ENCODE assay signal across 19 mouse cellular contexts in genomic region chr14:35270260-35270659, GRCm38 (mm10).
A peak's percentile ranks its signal among the peaks of the same experiment; 100 is the strongest.
DNase-seq lines count a peak whose midpoint lies in the region; ATAC-seq and TF ChIP-seq lines count a peak whose summit lies in the region.
"Had no signal": no experiment of that assay in that cellular context is flagged by ENCODE, and none has a peak within 500 bp of the region (broad histone marks: within the 10 kb centered on the region; RNA-seq: fewer than 3 reads in every experiment).

No protein-coding gene starts in this region.

- no peak overlapping the region for H3K4me3 ChIP-seq in forebrain, embryonic 15.5 days
- H3K4me3 ChIP-seq in forebrain, embryonic 12.5 days (replicated peaks), result no peak overlapping the region
- H3K4me3 ChIP-seq in forebrain, postnatal 0 days (ENCODE audit: low read depth, low read length), result no peak overlapping the region
- no peak overlapping the region for H3K4me3 ChIP-seq in forebrain, embryonic 11.5 days (ENCODE audit: low read depth, low read length)
- H3K4me3 ChIP-seq: embryonic facial prominence, embryonic 13.5 days; embryonic facial prominence, embryonic 15.5 days; erythroblast, embryonic 14.5 days had no signal

- H3K4me2 ChIP-seq in forebrain, embryonic 15.5 days (replicated peaks), result no peak overlapping the region
- no peak overlapping the region for H3K4me2 ChIP-seq in forebrain, embryonic 12.5 days
- no peak overlapping the region for H3K4me2 ChIP-seq in forebrain, postnatal 0 days (ENCODE audit: low read depth)
- H3K4me2 ChIP-seq in forebrain, embryonic 11.5 days (ENCODE audit: low read depth, low read length, severe bottlenecking), result no peak overlapping the region
- H3K4me2 ChIP-seq: embryonic facial prominence, embryonic 13.5 days; embryonic facial prominence, embryonic 15.5 days had no signal

- peak; percentile 46; the same call in 1 of the 2 replicates for ATAC-seq in forebrain, embryonic 15.5 days (replicated peaks)
- ATAC-seq in forebrain, embryonic 12.5 days (ENCODE audit: low FRiP score), result no peak
- ATAC-seq in forebrain, postnatal 0 days, result peak; percentile 53
- no peak for ATAC-seq in forebrain, embryonic 11.5 days (replicated peaks; ENCODE audit: low FRiP score)

- DNase-seq in forebrain, postnatal 0 days, result no peak
- DNase-seq in forebrain, embryonic 11.5 days (ENCODE audit: low spot score), result no peak
- peak; percentile 27 for DNase-seq in brain, embryonic 14.5 days (ENCODE audit: low read depth)
- no peak for DNase-seq in left cerebral cortex, adult 9 months (ENCODE audit: low spot score in 2 of 2)
- DNase-seq: adrenal gland, adult 2 months; adrenal gland, postnatal 10 days; adrenal gland, postnatal 25 days; cerebellum, adult 11 months; cerebellum, adult 18-20 months; cerebellum, adult 8-10 months; cerebellum, adult 9-11 months; cerebellum, postnatal 14 days; cerebellum, postnatal 36 days; embryo, embryonic 11 days had no signal

- no peak overlapping the region for H3K27ac ChIP-seq in forebrain, embryonic 15.5 days (replicated peaks)
- H3K27ac ChIP-seq in forebrain, embryonic 12.5 days, result no peak overlapping the region
- no peak overlapping the region for H3K27ac ChIP-seq in forebrain, postnatal 0 days (ENCODE audit: low read depth, low read length)
- no peak overlapping the region for H3K27ac ChIP-seq in forebrain, embryonic 11.5 days (ENCODE audit: low read depth, low read length)
- H3K27ac ChIP-seq: embryonic facial prominence, embryonic 13.5 days; embryonic facial prominence, embryonic 15.5 days had no signal

- no peak for TF ChIP-seq CTCF in forebrain, postnatal 0 days (IDR thresholded peaks at IDR 0.05; ENCODE audit: low read depth)
- TF ChIP-seq CTCF in brain, embryonic 14.5 days (IDR thresholded peaks at IDR 0.05; ENCODE audit: borderline replicate concordance, extremely low read depth, insufficient read depth, insufficient read length), result no peak

- H3K4me1 ChIP-seq in forebrain, embryonic 15.5 days, result no peaks in the 10 kb centered on the region
- no peaks in the 10 kb centered on the region for H3K4me1 ChIP-seq in forebrain, embryonic 12.5 days
- no peaks in the 10 kb centered on the region for H3K4me1 ChIP-seq in forebrain, postnatal 0 days (ENCODE audit: insufficient read depth)
- no peaks in the 10 kb centered on the region for H3K4me1 ChIP-seq in forebrain, embryonic 11.5 days (replicated peaks; ENCODE audit: control insufficient read depth, insufficient read depth, low read length)
- H3K4me1 ChIP-seq: embryonic facial prominence, embryonic 13.5 days; embryonic facial prominence, embryonic 15.5 days had no signal

- WGBS in forebrain, embryonic 15.5 days, result 67% methylated on average over 4 of the region's 4 CpGs
- WGBS in forebrain, embryonic 12.5 days, result 81% methylated on average over 4 of the region's 4 CpGs
- WGBS in forebrain, postnatal 0 days, result 76% methylated on average over 4 of the region's 4 CpGs
- 86% methylated on average over 4 of the region's 4 CpGs for WGBS in forebrain, embryonic 11.5 days

- no peak overlapping the region for H3K9ac ChIP-seq in forebrain, embryonic 15.5 days (replicated peaks)
- no peak overlapping the region for H3K9ac ChIP-seq in forebrain, embryonic 12.5 days
- H3K9ac ChIP-seq in forebrain, postnatal 0 days, result no peak overlapping the region
- H3K9ac ChIP-seq in forebrain, embryonic 11.5 days (ENCODE audit: low read length), result no peak overlapping the region
- H3K9ac ChIP-seq: embryonic facial prominence, embryonic 13.5 days; embryonic facial prominence, embryonic 15.5 days had no signal

- H3K36me3 ChIP-seq in forebrain, embryonic 15.5 days, result no peaks in the 10 kb centered on the region
- H3K36me3 ChIP-seq in forebrain, embryonic 12.5 days (replicated peaks), result no peaks in the 10 kb centered on the region
- no peaks in the 10 kb centered on the region for H3K36me3 ChIP-seq in forebrain, postnatal 0 days (ENCODE audit: insufficient read depth)
- H3K36me3 ChIP-seq in forebrain, embryonic 11.5 days (ENCODE audit: control insufficient read depth, insufficient read depth, low read length), result no peaks in the 10 kb centered on the region
- H3K36me3 ChIP-seq: embryonic facial prominence, embryonic 13.5 days; embryonic facial prominence, embryonic 15.5 days had no signal

- H3K27me3 ChIP-seq in forebrain, embryonic 15.5 days, result no peaks in the 10 kb centered on the region
- H3K27me3 ChIP-seq in forebrain, embryonic 12.5 days, result no peaks in the 10 kb centered on the region
- no peaks in the 10 kb centered on the region for H3K27me3 ChIP-seq in forebrain, postnatal 0 days (ENCODE audit: insufficient read depth, low read length)
- H3K27me3 ChIP-seq in forebrain, embryonic 11.5 days (ENCODE audit: control insufficient read depth, insufficient read depth, low read length), result no peaks in the 10 kb centered on the region
- H3K27me3 ChIP-seq: embryonic facial prominence, embryonic 13.5 days; embryonic facial prominence, embryonic 15.5 days had no signal

- TF ChIP-seq POLR2A in brain, embryonic 14.5 days (IDR thresholded peaks at IDR 0.05; ENCODE audit: borderline replicate concordance, extremely low read depth, insufficient read depth, insufficient read length, poor library complexity, severe bottlenecking), result no peak

- no peaks in the 10 kb centered on the region for H3K9me3 ChIP-seq in forebrain, embryonic 15.5 days
- H3K9me3 ChIP-seq in forebrain, embryonic 12.5 days, result no peaks in the 10 kb centered on the region
- no peaks in the 10 kb centered on the region for H3K9me3 ChIP-seq in forebrain, postnatal 0 days (ENCODE audit: low read length)
- H3K9me3 ChIP-seq in forebrain, embryonic 11.5 days (ENCODE audit: control insufficient read depth, low read length), result no peaks in the 10 kb centered on the region
- H3K9me3 ChIP-seq: embryonic facial prominence, embryonic 13.5 days; embryonic facial prominence, embryonic 15.5 days had no signal

Comparison
In these comparisons a context has a peak if more than half of its experiments do, and no peak if none do; other contexts are left out.
1. ATAC-seq: peak in forebrain, embryonic 15.5 days (single experiment) and forebrain, postnatal 0 days (single experiment); none in forebrain, embryonic 12.5 days (single experiment) and forebrain, embryonic 11.5 days (single experiment).